Mouse (Mus musculus) small intestine, adult 2 months (tissue): ENCODE measurements at regions not wholly inside any gene's neighbourhood (a gene's known extent, or its start where the extent isn't known, plus 50 kb on each side); places are given as distances from the start of the nearest gene placed in this dataset.

ENCODE experiments used
- CTCF ChIP-seq: fragments of 200-500 bp; IDR thresholded peaks from 2 replicates; pipeline ENCODE4 v1.5.1; 2012; ENCODE audit warnings: low read depth, mild to moderate bottlenecking, control low read depth, inconsistent platforms, low read length, moderate library complexity, mixed read lengths; ENCODE audit not compliant: insufficient replicate concordance, insufficient read length; ENCODE audit errors: extremely low read depth
- POLR2A ChIP-seq: fragments of 200-500 bp; IDR thresholded peaks from 2 replicates; pipeline ENCODE4 v1.6.1; 2012; ENCODE audit warnings: low read depth, mild to moderate bottlenecking, control low read depth, inconsistent platforms, low read length, moderate library complexity

DNA sequence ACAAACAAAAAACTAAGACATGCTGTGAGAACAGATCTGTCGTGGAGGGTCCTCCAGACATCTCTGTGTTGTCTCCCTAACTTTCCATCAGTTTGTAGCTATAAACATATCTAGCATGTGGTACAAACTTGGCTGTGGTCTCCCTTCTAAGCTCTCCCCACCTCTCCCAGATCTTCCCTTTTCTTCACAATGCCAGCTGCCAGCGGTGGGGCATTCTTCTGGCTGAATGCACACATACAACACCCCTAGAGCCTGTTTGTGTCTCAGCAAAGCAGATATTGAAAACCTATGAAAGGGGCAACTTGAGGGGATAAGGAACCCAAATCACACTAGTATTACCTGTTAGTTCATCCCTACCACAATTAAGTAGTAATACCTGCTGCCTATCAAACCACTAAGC is 124.1 kb downstream of the Sem1 start:
- TF ChIP-seq POLR2A, result no peak
- TF ChIP-seq CTCF, result no peak
